Mouse (Mus musculus) cortical plate, adult 2 months (tissue): Measurements from ENCODE around the gene Ccdc51. TPM values are rescaled to one million over a fixed set of nuclear protein-coding genes. Genes with fewer than 3 reads are reported as not detected.

ENCODE experiments used
- polyA plus RNA-seq: library from polyadenylated mRNA; depleted of rRNA; stranded (reverse); fragments of >200 nt; gene quantifications from 2 replicates; pipeline ENCODE4 v1.2.3, GENCODE M21; 2012; rRNA removed

Ccdc51 gene
- polyA plus RNA-seq, 1 experiment: 6.2 TPM

Other genes with a start within 250 kb of the Ccdc51 start
- gene Slc26a6, start 229.2 kb upstream of the Ccdc51 start, polyA plus RNA-seq: 15.9 and 20.8 TPM in 2 replicates
- 0.40 and 0.42 TPM in 2 replicates for gene Tmem89, start 167.9 kb upstream of the Ccdc51 start, polyA plus RNA-seq
- 488 and 492 TPM in 2 replicates for gene Uqcrc1, start 145.9 kb upstream of the Ccdc51 start, polyA plus RNA-seq
- 4.1 and 4.7 TPM in 2 replicates for gene Col7a1, start 128.9 kb upstream of the Ccdc51 start, polyA plus RNA-seq
- 0.25 and 0.35 TPM in 2 replicates for gene Ucn2, start 96.5 kb upstream of the Ccdc51 start, polyA plus RNA-seq
- 20.5 and 20.8 TPM in 2 replicates for gene Pfkfb4, start 90.7 kb upstream of the Ccdc51 start, polyA plus RNA-seq
- gene Shisa5, start 43.9 kb upstream of the Ccdc51 start, polyA plus RNA-seq: 123 and 125 TPM in 2 replicates
- 32.4 and 34.2 TPM in 2 replicates for gene Trex1, start 22.8 kb upstream of the Ccdc51 start, polyA plus RNA-seq
- gene Atrip, start 8.4 kb upstream of the Ccdc51 start, polyA plus RNA-seq: 36.4 and 37.1 TPM in 2 replicates
- gene Tma7, start 94 bp downstream of the Ccdc51 start, polyA plus RNA-seq: 206 and 214 TPM in 2 replicates
- 30.1 and 30.2 TPM in 2 replicates for gene Plxnb1, start 12.9 kb downstream of the Ccdc51 start, polyA plus RNA-seq
- gene Fbxw21, start 79.5 kb downstream of the Ccdc51 start, polyA plus RNA-seq: not detected in 2 replicates
- gene Fbxw13, start 113.5 kb downstream of the Ccdc51 start, polyA plus RNA-seq: not detected in 2 replicates
- gene Fbxw20, start 152.3 kb downstream of the Ccdc51 start, polyA plus RNA-seq: not detected in 2 replicates
- not detected in 2 replicates for gene Fbxw14, start 205.2 kb downstream of the Ccdc51 start, polyA plus RNA-seq